Mouse (Mus musculus) embryo, embryonic 11 days (tissue): Measurements from ENCODE around the gene Ugt8a.
A peak's percentile ranks its signal among the peaks of the same experiment; 100 is the strongest.

Experiments
- DNase-seq: peaks from one replicate; pipeline ENCODE4 v3.0.0-alpha.2; 2015

The Ugt8a gene

GRCm38 (mm10) chr3:125938092-125938755, at the start of gene Ugt8a:
TSS of gene Ugt8a (minus strand) at chr3:125938619.
- DNase-seq, result peak; percentile 81

GRCm38 (mm10) chr3:125986639-125987038, 48.2 kb upstream of the Ugt8a start:
- no peak for DNase-seq

GRCm38 (mm10) chr3:125983707-125984420, 45.4 kb upstream of the Ugt8a start:
- DNase-seq, result no peak

GRCm38 (mm10) chr3:125979475-125979874, 41.1 kb upstream of the Ugt8a start:
- no peak for DNase-seq

- DNase-seq, result no peak
These were observed 37.5 kb upstream of the Ugt8a start for GRCm38 (mm10) chr3:125975899-125976298.

- no peak for DNase-seq
These were observed 31.0 kb upstream of the Ugt8a start for GRCm38 (mm10) chr3:125969458-125969857.

- DNase-seq, result no peak
These were observed 17.9 kb upstream of the Ugt8a start for GRCm38 (mm10) chr3:125956196-125956885.

GRCm38 (mm10) chr3:125954881-125955280, 16.5 kb upstream of the Ugt8a start:
- no peak for DNase-seq

- DNase-seq, result no peak
These were observed 2.4 kb upstream of the Ugt8a start for GRCm38 (mm10) chr3:125940811-125941210.

GRCm38 (mm10) chr3:125938756-125939109, 314 bp upstream of the Ugt8a start:
- peak; percentile 79 for DNase-seq

- DNase-seq, result peak; percentile 29
These were observed 805 bp downstream of the Ugt8a start for GRCm38 (mm10) chr3:125937536-125938091.

- DNase-seq, result no peak
These were observed 2.6 kb downstream of the Ugt8a start for GRCm38 (mm10) chr3:125935796-125936195.

GRCm38 (mm10) chr3:125932594-125933237, 5.7 kb downstream of the Ugt8a start:
- no peak for DNase-seq

- DNase-seq, result no peak
These were observed 7.4 kb downstream of the Ugt8a start for GRCm38 (mm10) chr3:125931059-125931458.

- DNase-seq, result no peak
These were observed 17.5 kb downstream of the Ugt8a start for GRCm38 (mm10) chr3:125920876-125921275.

GRCm38 (mm10) chr3:125898976-125899375, 39.4 kb downstream of the Ugt8a start:
- DNase-seq, result no peak

- DNase-seq, result no peak
These were observed 51.3 kb downstream of the Ugt8a start for GRCm38 (mm10) chr3:125887109-125887508.

- no peak for DNase-seq
These were observed 53.5 kb downstream of the Ugt8a start for GRCm38 (mm10) chr3:125884879-125885278.

GRCm38 (mm10) chr3:125884423-125884822, 54.0 kb downstream of the Ugt8a start:
- no peak for DNase-seq

- DNase-seq, result peak; percentile 2
These were observed 55.4 kb downstream of the Ugt8a start for GRCm38 (mm10) chr3:125883009-125883408.

- peak; percentile 13 for DNase-seq
These were observed 56.6 kb downstream of the Ugt8a start for GRCm38 (mm10) chr3:125881835-125882234.

- DNase-seq, result no peak
These were observed 64.0 kb downstream of the Ugt8a start for GRCm38 (mm10) chr3:125874371-125874770.

GRCm38 (mm10) chr3:125869873-125870272, 68.5 kb downstream of the Ugt8a start:
- no peak for DNase-seq
